Mouse (Mus musculus): Measurements from ENCODE around the gene Hoxb5.

Gene Hoxb5

DNA sequence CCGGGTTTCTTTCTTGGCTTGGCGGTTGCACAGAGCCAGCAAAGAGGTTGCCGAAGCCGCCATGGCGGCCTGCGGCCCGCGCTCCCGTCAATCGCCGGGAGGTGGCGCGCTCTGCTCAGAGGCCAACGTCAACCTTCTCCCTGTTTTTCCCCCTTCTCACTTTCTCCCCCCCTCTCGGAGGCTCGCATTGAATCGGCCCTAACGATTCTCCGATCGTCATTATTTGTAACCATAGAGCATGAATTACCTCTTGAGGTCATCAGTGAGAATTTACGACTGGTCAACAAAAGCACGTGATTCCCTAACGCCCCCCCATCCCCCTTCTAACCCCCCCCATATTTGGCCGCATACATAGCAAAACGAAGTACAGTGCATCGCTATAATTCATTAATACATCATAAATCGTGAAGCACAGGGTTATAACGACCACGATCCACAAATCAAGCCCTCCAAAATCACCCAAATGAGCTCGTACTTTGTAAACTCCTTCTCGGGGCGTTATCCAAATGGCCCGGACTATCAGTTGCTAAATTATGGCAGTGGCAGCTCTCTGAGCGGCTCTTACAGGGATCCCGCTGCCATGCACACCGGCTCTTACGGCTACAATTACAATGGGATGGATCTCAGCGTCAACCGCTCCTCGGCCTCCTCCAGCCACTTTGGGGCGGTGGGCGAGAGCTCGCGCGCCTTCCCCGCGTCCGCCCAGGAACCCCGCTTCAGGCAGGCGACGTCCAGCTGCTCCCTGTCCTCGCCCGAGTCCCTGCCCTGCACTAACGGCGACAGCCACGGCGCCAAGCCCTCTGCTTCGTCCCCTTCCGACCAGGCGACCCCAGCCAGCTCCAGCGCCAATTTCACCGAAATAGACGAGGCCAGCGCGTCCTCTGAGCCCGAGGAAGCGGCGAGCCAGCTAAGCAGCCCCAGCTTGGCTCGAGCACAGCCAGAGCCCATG lies at the start of gene Hoxb5:
Gene Hoxb5 (plus strand): TSS at position 186 of the 949 bp plus-strand sequence.
- peak; percentile 90 to 92 for DNase-seq

GRCm38 (mm10) chr11:96254221-96254620 lies 48.9 kb upstream of the Hoxb5 start:
- DNase-seq: peak; percentile 72 to 88

DNA sequence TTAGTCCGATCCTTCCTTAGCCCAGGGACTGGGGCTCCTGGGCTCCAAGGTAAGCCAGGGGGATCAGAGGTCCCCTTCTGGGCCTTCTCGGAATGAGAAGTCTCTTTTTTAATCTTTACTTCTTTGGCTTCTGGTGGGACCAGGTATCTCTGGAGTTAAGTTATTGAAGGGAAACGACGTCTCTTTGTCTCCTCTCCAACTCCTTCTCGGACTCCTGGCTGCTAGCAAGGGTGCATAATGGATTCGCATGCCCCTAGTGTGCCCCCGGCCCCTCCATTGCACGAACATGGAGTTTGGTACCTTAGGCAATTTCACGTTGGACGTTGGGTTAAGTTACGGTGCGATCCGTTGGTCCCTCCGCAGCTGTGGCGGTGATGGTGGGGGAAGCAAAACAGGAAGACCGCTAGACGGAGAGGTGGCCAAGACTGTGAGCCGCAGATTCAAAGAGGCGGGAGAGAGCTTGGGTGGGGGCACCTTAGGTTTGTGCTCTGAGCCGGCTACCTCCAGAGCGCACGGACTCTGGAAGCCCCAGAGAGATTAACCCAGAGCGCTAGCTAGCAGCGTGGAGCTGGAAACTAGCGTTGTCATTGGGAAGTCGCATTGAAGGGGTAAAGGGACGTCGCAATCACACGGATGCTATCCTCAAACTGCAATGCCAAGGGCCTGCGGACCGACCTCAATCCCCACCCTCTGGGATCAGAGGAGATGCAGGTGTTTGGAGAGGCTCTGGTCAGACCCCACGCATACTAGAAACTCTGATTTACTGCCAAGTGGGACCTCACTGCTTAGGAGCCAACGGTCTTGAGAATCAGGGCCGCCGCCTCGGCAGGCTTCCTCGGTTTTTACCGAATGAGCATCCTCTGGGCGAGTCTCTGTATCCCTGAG lies 47.8 kb upstream of the Hoxb5 start:
- peak in 1 of 2 experiments; percentile 56 for DNase-seq

DNA sequence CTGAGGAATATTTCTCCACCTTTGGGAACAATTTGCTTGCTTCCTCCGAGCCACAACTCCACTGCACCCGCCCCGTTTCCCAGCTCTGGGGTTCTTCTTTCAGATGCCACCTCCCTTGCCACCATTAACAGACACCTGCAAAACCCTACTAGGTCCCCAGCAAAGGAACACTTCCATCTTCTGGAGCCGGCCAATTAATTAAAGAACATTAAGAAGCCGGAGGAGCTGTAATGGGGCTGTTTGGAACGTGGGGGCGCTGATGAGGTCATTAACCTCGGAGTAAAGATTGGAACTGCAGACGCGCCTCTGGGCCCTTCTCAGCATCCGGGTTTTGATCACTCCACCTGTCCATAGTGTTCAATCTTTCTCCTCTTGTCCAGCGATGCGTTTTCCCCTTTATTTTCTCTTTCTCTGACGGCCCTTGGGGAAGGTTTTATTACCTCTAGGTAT lies 47.1 kb upstream of the Hoxb5 start:
- peak; percentile 44 to 54 for DNase-seq

- no peak for DNase-seq
Observed at GRCm38 (mm10) chr11:96257141-96257540, 46.0 kb upstream of the Hoxb5 start.

- peak; percentile 74 to 93 for DNase-seq
Observed at GRCm38 (mm10) chr11:96259038-96259437, 44.1 kb upstream of the Hoxb5 start.

- no peak for DNase-seq
Observed at GRCm38 (mm10) chr11:96259511-96259910, 43.6 kb upstream of the Hoxb5 start.

DNA sequence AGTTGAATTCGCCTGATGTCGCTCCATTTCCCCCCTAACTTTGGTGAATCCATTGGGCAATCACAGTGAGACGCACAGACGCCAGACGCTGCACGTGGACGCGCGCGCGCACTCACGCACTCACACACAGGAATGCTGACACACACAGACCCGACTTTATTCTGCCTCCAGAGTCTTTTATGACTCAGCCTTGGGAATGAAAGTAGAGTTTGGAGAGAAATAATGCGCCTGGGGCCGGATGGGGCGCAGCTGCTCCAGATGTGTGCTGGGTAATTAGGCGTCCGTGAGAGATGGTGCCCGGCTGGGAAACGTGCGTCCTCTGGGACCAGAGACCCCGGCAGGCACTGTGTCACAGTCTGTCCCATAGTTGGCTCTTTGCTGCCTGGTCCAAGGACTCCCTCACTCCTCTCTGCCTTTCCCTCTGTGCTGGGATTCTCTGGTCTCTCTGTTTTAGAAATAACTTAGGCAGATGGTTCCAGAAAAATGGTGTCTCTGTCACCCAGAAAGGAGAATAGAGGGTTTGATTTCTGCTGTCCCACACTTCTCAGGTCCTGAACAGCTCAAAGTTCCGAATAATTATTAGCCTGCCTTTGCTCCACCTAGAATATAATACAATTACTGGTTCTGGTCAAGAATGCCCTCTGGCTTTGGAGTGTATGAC lies 42.7 kb upstream of the Hoxb5 start:
- DNase-seq: peak; percentile 59 to 71

GRCm38 (mm10) chr11:96261323-96261890 lies 41.7 kb upstream of the Hoxb5 start:
- DNase-seq: peak; percentile 95

DNA sequence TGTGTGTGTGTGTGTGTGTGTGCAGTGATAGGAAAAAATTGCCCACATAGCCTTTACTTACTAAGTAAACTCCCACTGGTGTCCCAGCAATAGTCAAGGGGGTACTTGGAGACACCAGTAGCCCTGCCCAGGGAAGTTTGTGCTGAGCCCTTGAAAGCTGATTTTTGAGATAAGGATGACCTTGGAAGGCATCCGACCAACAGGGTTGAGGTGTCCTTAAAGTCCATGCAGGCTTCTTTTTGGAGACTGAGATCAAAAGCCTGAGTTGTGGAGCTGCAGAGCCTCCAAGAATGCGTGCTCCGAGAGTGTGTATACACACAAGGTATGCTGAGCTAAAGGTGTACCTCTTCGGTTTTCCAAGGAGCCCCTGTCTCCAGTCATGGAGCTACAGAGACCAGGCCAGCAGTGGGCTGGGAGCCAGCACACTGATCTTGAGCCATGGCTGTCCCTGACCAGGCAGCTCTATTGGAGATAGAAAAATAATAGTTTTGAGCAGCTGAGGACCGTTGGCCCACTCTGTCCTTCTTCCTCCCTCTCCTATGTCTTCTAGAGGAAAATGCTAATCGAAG lies 40.8 kb upstream of the Hoxb5 start:
- DNase-seq: peak in 1 of 2 experiments; percentile 47

GRCm38 (mm10) chr11:96263636-96264389 lies 39.3 kb upstream of the Hoxb5 start:
- peak in 1 of 2 experiments; percentile 35 for DNase-seq

DNA sequence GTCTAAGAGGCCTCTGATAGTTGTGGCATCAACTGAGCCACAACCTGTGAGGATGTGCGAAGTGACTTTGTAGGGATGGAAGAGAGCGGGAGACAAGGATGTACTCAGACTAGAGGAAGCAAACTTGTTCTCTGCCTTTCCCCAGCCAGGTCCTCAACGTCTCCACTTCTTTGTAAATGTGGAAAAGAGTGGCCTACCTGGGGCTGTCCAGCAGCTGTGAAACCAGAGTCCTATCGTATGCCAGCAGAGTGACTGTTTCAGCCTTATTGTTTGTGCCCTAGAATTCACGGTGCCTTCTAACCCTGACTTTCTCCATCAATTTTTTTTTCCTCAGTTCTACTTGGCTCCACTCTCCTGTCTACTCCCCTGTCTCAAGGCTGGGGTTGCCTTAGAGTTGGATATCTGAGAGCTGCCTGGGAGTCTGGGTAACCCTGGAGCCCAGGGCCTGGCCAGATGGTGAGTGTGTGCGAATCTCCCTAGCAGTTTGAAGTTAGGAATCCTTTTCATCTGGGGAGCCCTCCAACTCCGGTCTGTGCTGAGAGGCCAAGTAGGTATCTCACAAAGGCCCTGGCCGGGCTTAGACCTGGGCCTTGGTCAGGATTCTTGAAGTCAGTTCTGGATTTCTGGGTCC lies 38.6 kb upstream of the Hoxb5 start:
- peak in 1 of 2 experiments; percentile 30 for DNase-seq

DNA sequence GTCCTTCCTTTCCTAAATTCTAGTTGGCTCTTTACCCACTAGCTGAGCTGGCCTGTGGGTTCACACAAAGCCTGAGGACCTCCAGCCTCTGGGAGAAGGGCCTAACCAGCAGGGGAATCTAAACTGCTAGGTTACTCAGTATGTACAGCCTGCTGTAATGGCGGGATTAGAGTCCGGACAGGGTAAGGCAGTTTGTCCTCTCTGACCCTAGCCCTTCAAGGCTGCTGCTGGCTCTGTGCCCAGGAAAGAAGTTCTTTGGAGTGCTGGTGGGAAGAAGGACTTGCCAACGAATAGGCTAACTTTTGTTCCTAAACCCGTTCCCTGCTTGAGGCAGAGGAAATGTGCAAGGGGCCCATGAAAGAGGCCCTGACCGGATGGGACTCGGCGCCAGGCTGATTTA lies 37.2 kb upstream of the Hoxb5 start:
- DNase-seq: peak; percentile 91 to 94

DNA sequence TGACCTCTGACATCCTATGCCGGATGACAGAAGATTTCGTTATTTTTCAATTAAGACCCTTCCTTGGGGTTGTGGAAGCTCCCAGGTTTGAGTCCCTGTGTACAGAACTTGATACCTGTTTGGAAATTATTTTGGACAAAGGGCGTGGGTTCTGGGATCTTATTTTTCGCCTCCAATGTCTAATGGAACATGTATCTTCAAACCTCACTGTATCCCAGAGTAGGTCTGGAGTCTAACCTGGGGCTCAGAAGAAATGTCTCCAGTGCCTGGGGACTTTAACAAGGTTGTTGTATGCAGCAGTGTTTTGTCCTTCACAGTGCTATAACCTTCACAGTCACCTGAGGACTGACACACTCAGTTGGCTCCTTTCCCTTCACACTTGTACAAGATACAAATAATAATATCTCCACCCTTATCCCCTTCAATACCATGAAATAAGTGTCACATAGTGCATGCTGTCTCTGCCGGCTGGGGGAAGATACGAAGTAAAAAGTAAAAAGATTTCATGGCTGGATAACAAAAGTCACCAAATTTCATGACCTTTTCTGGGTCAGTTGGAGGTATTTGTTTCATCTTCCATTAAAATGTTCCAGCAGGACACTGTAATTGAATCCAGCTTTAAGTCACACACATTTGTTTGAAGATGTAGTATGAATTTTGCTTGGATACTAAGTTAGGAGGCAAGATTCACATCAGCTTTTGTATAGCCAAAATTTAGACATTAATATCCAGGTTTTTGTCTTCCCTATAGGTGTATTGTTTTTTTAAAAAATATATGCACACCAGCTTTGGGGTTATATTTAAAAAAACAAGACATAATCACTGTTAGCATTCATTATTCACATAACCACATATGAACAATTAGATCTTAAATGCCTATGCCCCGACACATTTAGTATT lies 35.9 kb upstream of the Hoxb5 start:
- DNase-seq: peak in 1 of 2 experiments; percentile 11

DNA sequence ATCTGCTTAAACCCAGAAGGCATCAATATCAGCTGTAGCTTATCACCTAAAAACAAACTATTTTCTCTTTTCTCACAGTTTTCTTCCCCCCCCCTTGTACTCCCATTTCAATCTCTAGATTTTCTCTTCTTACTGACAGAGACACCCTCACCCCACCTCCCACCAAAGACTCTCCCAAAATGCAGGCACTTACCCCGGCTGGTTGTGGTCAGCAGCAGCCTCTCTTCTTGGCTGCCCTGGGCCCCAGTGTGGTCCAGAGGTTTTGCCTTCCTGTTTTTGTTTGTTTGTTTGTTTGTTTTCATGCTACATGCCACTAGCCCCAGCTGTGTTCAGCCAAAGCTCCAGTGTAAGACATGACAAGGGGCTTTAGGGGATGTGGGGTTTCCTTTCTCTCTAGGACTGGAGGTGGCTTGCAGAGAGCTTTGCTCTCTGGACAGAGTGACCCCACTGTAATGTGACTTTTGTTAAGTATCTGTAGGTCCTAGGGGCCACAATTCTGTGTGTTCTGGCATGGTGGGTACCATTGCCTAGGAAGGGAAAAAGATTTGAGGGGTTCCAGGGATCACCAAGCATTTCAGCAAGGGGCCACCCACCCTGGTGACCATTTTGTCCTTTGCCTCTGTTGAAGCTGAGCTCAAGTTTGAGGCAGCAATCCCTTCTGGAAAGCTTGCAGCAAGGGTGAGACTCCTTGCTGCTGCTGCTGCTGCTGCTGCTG lies 34.9 kb upstream of the Hoxb5 start:
- peak in 1 of 2 experiments; percentile 22 for DNase-seq

DNA sequence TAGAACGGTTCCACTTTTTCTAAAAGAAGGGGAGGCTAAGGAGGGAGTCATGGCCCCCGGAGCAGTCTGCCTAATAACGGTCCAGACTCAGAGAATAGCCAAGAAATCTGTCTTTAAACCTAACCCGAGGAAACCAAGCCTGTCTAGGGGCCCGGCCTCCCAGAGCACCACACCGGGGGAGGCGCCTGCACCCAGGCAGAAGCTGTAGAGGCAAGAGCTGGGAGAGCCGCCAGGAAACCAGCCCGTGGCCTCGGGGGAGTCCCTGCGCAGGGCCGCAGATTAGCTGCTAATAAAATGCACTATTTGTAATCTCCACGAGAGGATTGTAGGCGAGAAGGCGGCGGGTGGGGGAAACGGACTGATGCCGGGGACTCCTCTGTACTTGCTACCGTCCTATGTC lies 33.3 kb upstream of the Hoxb5 start:
- DNase-seq: peak; percentile 84 to 92

GRCm38 (mm10) chr11:96270996-96271540 lies 32.1 kb upstream of the Hoxb5 start, which contains the start of gene Hoxb9:
Hoxb9 (plus strand) TSS chr11:96271457.
- peak; percentile 72 to 88 for DNase-seq

GRCm38 (mm10) chr11:96271541-96272011 lies 31.6 kb upstream of the Hoxb5 start:
- peak; percentile 80 to 91 for DNase-seq
